Mouse (Mus musculus) spleen, adult 2 months (tissue): ENCODE data around the gene Kif5a. TPM values are rescaled to one million over a fixed set of nuclear protein-coding genes. Genes with fewer than 3 reads are reported as not detected.

Source experiments
- DNase-seq, 2 experiments: peaks; one replicate each; pipeline versions ENCODE4 v3.0.0 to v3.0.0-alpha.2; 2012 to 2021; ENCODE audit warnings: low spot score in 2 of 2, low read depth in 1 of 2
- H3K27ac ChIP-seq: fragments of 200-500 bp; 2 replicates; pipeline ENCODE4 v1.5.1; 2012; ENCODE audit warnings: low read length, inconsistent platforms; ENCODE audit not compliant: insufficient read depth
- H3K27me3 ChIP-seq: fragments of 200-500 bp; 2 replicates; pipeline ENCODE4 v1.6.1; 2012; ENCODE audit warnings: mild to moderate bottlenecking, moderate library complexity, low read length, inconsistent platforms; ENCODE audit not compliant: control insufficient read depth, insufficient read depth
- H3K36me3 ChIP-seq: fragments of 200-500 bp; 2 replicates; pipeline ENCODE4 v1.6.1; 2012; ENCODE audit warnings: mild to moderate bottlenecking, low read length, inconsistent platforms; ENCODE audit not compliant: control insufficient read depth, insufficient read depth
- H3K4me1 ChIP-seq: fragments of 200-500 bp; 2 replicates; pipeline ENCODE4 v1.6.1; 2011; ENCODE audit warnings: inconsistent platforms; ENCODE audit not compliant: control insufficient read depth, insufficient read depth, insufficient read length
- H3K4me3 ChIP-seq: fragments of 200-500 bp; 2 replicates; pipeline ENCODE4 v1.5.1; 2011; ENCODE audit warnings: mild to moderate bottlenecking, inconsistent platforms; ENCODE audit not compliant: insufficient read depth, insufficient read length; ENCODE audit errors: extremely low read depth
- CTCF ChIP-seq: fragments of 200-500 bp; IDR thresholded peaks from 2 replicates; pipeline ENCODE4 v1.5.1; 2011; ENCODE audit warnings: mild to moderate bottlenecking, inconsistent platforms; ENCODE audit not compliant: insufficient read depth, insufficient read length, insufficient replicate concordance; ENCODE audit errors: extremely low read depth
- POLR2A ChIP-seq: fragments of 200-500 bp; IDR thresholded peaks from 2 replicates; pipeline ENCODE4 v1.6.1; 2011; ENCODE audit warnings: low read depth, low read length, inconsistent platforms
- WGBS: fragments of 180-500 bp; shearing (Covaris S2); methylation state at CpG from one replicate; pipeline ENCODE4 v1.1.7; 2018; 5-methylcytosine and 5-hydroxymethylcytosine counted together
- polyA plus RNA-seq: library from polyadenylated mRNA; depleted of rRNA; stranded (reverse); fragments of >200 nt; gene quantifications from 2 replicates; pipeline ENCODE4 v1.2.3, GENCODE M21; 2012; rRNA removed

Kif5a gene
- polyA plus RNA-seq, 1 experiment, result 0.72 TPM

GRCm38 (mm10) chr10:127177719-127178118 is 85.4 kb downstream of the Kif5a start:
- TF ChIP-seq CTCF (peak; percentile 68; the same call in 1 of the 2 replicates), POLR2A (no peak)
- no peak overlapping the region for H3K27ac ChIP-seq
- WGBS, result 4% methylated on average over 23 of the region's 23 CpGs
- H3K27me3 ChIP-seq, result peaks cover 20% of the 10 kb centered on the region
- H3K4me1 ChIP-seq, result peaks cover 16% of the 10 kb centered on the region
- H3K36me3 ChIP-seq, result 0 out of 2 replicates have a peak, but pooled peaks cover 3% of the 10 kb centered on the region
- H3K4me3 ChIP-seq, result no peak overlapping the region
- peak in 1 of 2 experiments; percentile 44 for DNase-seq

GRCm38 (mm10) chr10:127177235-127177634 is 85.9 kb downstream of the Kif5a start:
- WGBS, result 25% methylated on average over 9 of the region's 9 CpGs
- Histone ChIP-seq H3K27ac (no peak overlapping the region), H3K27me3 (peaks cover 20% of the 10 kb centered on the region), H3K36me3 (peaks cover 5% of the 10 kb centered on the region), H3K4me1 (peaks cover 16% of the 10 kb centered on the region), H3K4me3 (no peak overlapping the region)
- DNase-seq, result no peak
- TF ChIP-seq CTCF, result no peak
- no peak for TF ChIP-seq POLR2A

- Histone ChIP-seq H3K27me3 (peaks cover 20% of the 10 kb centered on the region), H3K4me1 (peaks cover 16% of the 10 kb centered on the region), H3K36me3 (peaks cover 9% of the 10 kb centered on the region), H3K27ac (no peak overlapping the region), H3K4me3 (no peak overlapping the region)
- DNase-seq, result no peak
- TF ChIP-seq CTCF, result no peak
- no peak for TF ChIP-seq POLR2A
- 12% methylated on average over 7 of the region's 7 CpGs for WGBS
Observed at GRCm38 (mm10) chr10:127176756-127177155, 86.4 kb downstream of the Kif5a start.

- Histone ChIP-seq H3K36me3 (peaks cover 14% of the 10 kb centered on the region), H3K4me1 (peaks cover 16% of the 10 kb centered on the region), H3K4me3 (no peak overlapping the region), H3K27me3 (peaks cover 20% of the 10 kb centered on the region), H3K27ac (no peak overlapping the region)
- TF ChIP-seq CTCF (no peak), POLR2A (no peak)
- DNase-seq, result no peak
- WGBS, result 29% methylated on average over 3 of the region's 3 CpGs
Observed at GRCm38 (mm10) chr10:127176228-127176627, 86.9 kb downstream of the Kif5a start.

Other genes with a start within 250 kb of the Kif5a start
- 17.1 and 26.3 TPM in 2 replicates for gene Tsfm, start 232.5 kb downstream of the Kif5a start, polyA plus RNA-seq
- gene Mettl1, start 221.9 kb downstream of the Kif5a start, polyA plus RNA-seq, result 14.6 and 14.9 TPM in 2 replicates
- 0.35 and 0.42 TPM in 2 replicates for gene Eef1akmt3, start 221.8 kb downstream of the Kif5a start, polyA plus RNA-seq
- gene Cyp27b1, start 215.1 kb downstream of the Kif5a start, polyA plus RNA-seq, result 0.20 and 0.26 TPM in 2 replicates
- 3.1 and 4.1 TPM in 2 replicates for gene March9, start 203.2 kb downstream of the Kif5a start, polyA plus RNA-seq
- gene Cdk4, start 199.8 kb downstream of the Kif5a start, polyA plus RNA-seq, result 106 and 140 TPM in 2 replicates
- gene Tspan31, start 193.1 kb downstream of the Kif5a start, polyA plus RNA-seq, result 29.9 and 32.4 TPM in 2 replicates
- 45.6 and 60.9 TPM in 2 replicates for gene Agap2, start 188.1 kb downstream of the Kif5a start, polyA plus RNA-seq
- gene Os9, start 142.2 kb downstream of the Kif5a start, polyA plus RNA-seq, result 48.7 and 57.4 TPM in 2 replicates
- 284 and 346 TPM in 2 replicates for gene B4galnt1, start 98.1 kb downstream of the Kif5a start, polyA plus RNA-seq
- 0.94 and 1.1 TPM in 2 replicates for gene Slc26a10, start 82.7 kb downstream of the Kif5a start, polyA plus RNA-seq
- gene Arhgef25, start 73.3 kb downstream of the Kif5a start, polyA plus RNA-seq, result 8.5 and 9.2 TPM in 2 replicates
- 67.9 and 83.7 TPM in 2 replicates for gene Dtx3, start 67.6 kb downstream of the Kif5a start, polyA plus RNA-seq
- 22.2 and 24.3 TPM in 2 replicates for gene Pip4k2c, start 51.8 kb downstream of the Kif5a start, polyA plus RNA-seq
- 94.8 and 101 TPM in 2 replicates for gene Dctn2, start 3.0 kb upstream of the Kif5a start, polyA plus RNA-seq
- gene Mbd6, start 25.7 kb upstream of the Kif5a start, polyA plus RNA-seq, result 55.8 and 68.0 TPM in 2 replicates
- gene Mars, start 48.4 kb upstream of the Kif5a start, polyA plus RNA-seq, result 33.2 and 40.2 TPM in 2 replicates
- 72.7 and 87.2 TPM in 2 replicates for gene Arhgap9, start 58.6 kb upstream of the Kif5a start, polyA plus RNA-seq
- gene Gli1, start 78.6 kb upstream of the Kif5a start, polyA plus RNA-seq, result 0.42 and 0.74 TPM in 2 replicates
- not detected in 2 replicates for gene Inhbe, start 91.1 kb upstream of the Kif5a start, polyA plus RNA-seq
- gene Inhbc, start 107.1 kb upstream of the Kif5a start, polyA plus RNA-seq, result not detected in 2 replicates
- 67.2 and 67.6 TPM in 2 replicates for gene R3hdm2, start 117.0 kb upstream of the Kif5a start, polyA plus RNA-seq
- 2.0 and 2.2 TPM in 2 replicates for gene Stac3, start 238.3 kb upstream of the Kif5a start, polyA plus RNA-seq